Mouse (Mus musculus) kidney, adult 9 months (tissue): ENCODE data around the gene Gm49322.
"Not testable (repeated sequence)": the region's sequence is repeated elsewhere in the genome, so short reads cannot be mapped to it uniquely, and the experiment has no call there.

ENCODE experiments used
- DNase-seq: peaks from one replicate; pipeline ENCODE4 v3.0.0; 2022

Gm49322 gene

GRCm38 (mm10) chr10:80605721-80606120 lies at the start of gene Gm49322:
Gm49322 (plus strand) TSS chr10:80606021.
- DNase-seq, result not testable (repeated sequence)

- DNase-seq, result peak; percentile 88
Measured at GRCm38 (mm10) chr10:80557346-80557965, 48.4 kb upstream of the Gm49322 start.

- no peak for DNase-seq
Measured at GRCm38 (mm10) chr10:80559431-80559830, 46.4 kb upstream of the Gm49322 start.

GRCm38 (mm10) chr10:80560621-80561020 lies 45.2 kb upstream of the Gm49322 start:
- peak; percentile 56 for DNase-seq

GRCm38 (mm10) chr10:80561116-80561944 lies 44.5 kb upstream of the Gm49322 start, which contains the start of gene Rexo1:
Rexo1 (minus strand) TSS chr10:80561560.
- peak; percentile 97 for DNase-seq

- DNase-seq, result peak; percentile 88
Measured at GRCm38 (mm10) chr10:80566375-80567092, 39.3 kb upstream of the Gm49322 start.

- no peak for DNase-seq
Measured at GRCm38 (mm10) chr10:80568876-80569275, 36.9 kb upstream of the Gm49322 start.

- peak; percentile 80 for DNase-seq
Measured at GRCm38 (mm10) chr10:80569664-80570066, 36.2 kb upstream of the Gm49322 start.

- DNase-seq, result no peak
Measured at GRCm38 (mm10) chr10:80570419-80570818, 35.4 kb upstream of the Gm49322 start.

- no peak for DNase-seq
Measured at GRCm38 (mm10) chr10:80570871-80571836, 34.7 kb upstream of the Gm49322 start.

GRCm38 (mm10) chr10:80572477-80572876 lies 33.3 kb upstream of the Gm49322 start:
- DNase-seq, result no peak

- DNase-seq, result no peak
Measured at GRCm38 (mm10) chr10:80573944-80574343, 31.9 kb upstream of the Gm49322 start.

- no peak for DNase-seq
Measured at GRCm38 (mm10) chr10:80574896-80575295, 30.9 kb upstream of the Gm49322 start.

- DNase-seq, result no peak
Measured at GRCm38 (mm10) chr10:80575925-80576324, 29.9 kb upstream of the Gm49322 start.

- DNase-seq, result peak; percentile 57
Measured at GRCm38 (mm10) chr10:80576351-80577194, 29.2 kb upstream of the Gm49322 start.

- peak; percentile 99 for DNase-seq
Measured at GRCm38 (mm10) chr10:80577195-80578130, 28.4 kb upstream of the Gm49322 start, which contains the start of gene Klf16. Klf16 (minus strand) TSS chr10:80577321.

- DNase-seq, result peak; percentile 89
Measured at GRCm38 (mm10) chr10:80578131-80578750, 27.6 kb upstream of the Gm49322 start.

- peak; percentile 81 for DNase-seq
Measured at GRCm38 (mm10) chr10:80578911-80579310, 26.9 kb upstream of the Gm49322 start.

GRCm38 (mm10) chr10:80583047-80583446 lies 22.8 kb upstream of the Gm49322 start:
- DNase-seq, result no peak
